Mouse (Mus musculus): ENCODE measurements around the gene Ice1. TPM values are rescaled to one million over a fixed set of nuclear protein-coding genes. Genes with fewer than 3 reads are reported as not detected.

Ice1 gene
- polyA plus RNA-seq, 1 experiment from 2014 or later, result 19.5 TPM

GRCm38 (mm10) chr13:70574216-70574615 lies 63.2 kb downstream of the Ice1 start:
- Histone ChIP-seq H3K4me3 (ENCODE audit: control insufficient read depth in 1 of 2, insufficient read depth in 1 of 2, low read depth in 1 of 2, low read length in 2 of 2) (no peak overlapping the region), H3K27me3 (ENCODE audit: control insufficient read depth, insufficient read depth, low read length) (no peaks in the 10 kb centered on the region), H3K27ac (replicated peaks in 1 of 2; ENCODE audit: control insufficient read depth in 1 of 2, insufficient read depth in 1 of 2, low read depth in 2 of 2, low read length in 2 of 2) (no peak overlapping the region), H3K9me3 (ENCODE audit: control insufficient read depth, low read length) (no peaks in the 10 kb centered on the region), H3K9ac (ENCODE audit: low read length) (no peak overlapping the region), H3K4me1 (ENCODE audit: control insufficient read depth in 2 of 2, insufficient read depth in 2 of 2, low read length in 2 of 2) (no peaks in the 10 kb centered on the region), H3K36me3 (ENCODE audit: control insufficient read depth, insufficient read depth, low read length) (no peaks in the 10 kb centered on the region), H3K4me2 (ENCODE audit: low read length) (no peak overlapping the region)
- no peak for ATAC-seq (ENCODE audit: insufficient number of reproducible peaks, insufficient read depth, low FRiP score, low read depth)
- 80% methylated on average over 1 of the region's 1 CpGs for WGBS

GRCm38 (mm10) chr13:70567889-70568288 lies 69.5 kb downstream of the Ice1 start:
- Histone ChIP-seq H3K27me3 (ENCODE audit: control insufficient read depth, insufficient read depth, low read length) (no peaks in the 10 kb centered on the region), H3K4me2 (ENCODE audit: low read length) (no peak overlapping the region), H3K27ac (replicated peaks in 1 of 2; ENCODE audit: control insufficient read depth in 1 of 2, insufficient read depth in 1 of 2, low read depth in 2 of 2, low read length in 2 of 2) (no peak overlapping the region), H3K9ac (ENCODE audit: low read length) (no peak overlapping the region), H3K9me3 (ENCODE audit: control insufficient read depth, low read length) (no peaks in the 10 kb centered on the region), H3K4me1 (ENCODE audit: control insufficient read depth in 2 of 2, insufficient read depth in 2 of 2, low read length in 2 of 2) (no peaks in the 10 kb centered on the region), H3K36me3 (ENCODE audit: control insufficient read depth, insufficient read depth, low read length) (no peaks in the 10 kb centered on the region), H3K4me3 (ENCODE audit: control insufficient read depth in 1 of 2, insufficient read depth in 1 of 2, low read depth in 1 of 2, low read length in 2 of 2) (no peak overlapping the region)
- 67% methylated on average over 2 of the region's 2 CpGs for WGBS
- ATAC-seq (ENCODE audit: insufficient number of reproducible peaks, insufficient read depth, low FRiP score, low read depth), result no peak

GRCm38 (mm10) chr13:70553456-70553855 lies 84.0 kb downstream of the Ice1 start:
- no peak for ATAC-seq (ENCODE audit: insufficient number of reproducible peaks, insufficient read depth, low FRiP score, low read depth)
- 71% methylated on average over 5 of the region's 5 CpGs for WGBS
- Histone ChIP-seq H3K9ac (ENCODE audit: low read length) (no peak overlapping the region), H3K9me3 (ENCODE audit: control insufficient read depth, low read length) (no peaks in the 10 kb centered on the region), H3K4me1 (ENCODE audit: control insufficient read depth in 2 of 2, insufficient read depth in 2 of 2, low read length in 2 of 2) (no peaks in the 10 kb centered on the region), H3K4me2 (ENCODE audit: low read length) (no peak overlapping the region), H3K27ac (replicated peaks in 1 of 2; ENCODE audit: control insufficient read depth in 1 of 2, insufficient read depth in 1 of 2, low read depth in 2 of 2, low read length in 2 of 2) (no peak overlapping the region), H3K36me3 (ENCODE audit: control insufficient read depth, insufficient read depth, low read length) (no peaks in the 10 kb centered on the region), H3K27me3 (ENCODE audit: control insufficient read depth, insufficient read depth, low read length) (no peaks in the 10 kb centered on the region), H3K4me3 (ENCODE audit: control insufficient read depth in 1 of 2, insufficient read depth in 1 of 2, low read depth in 1 of 2, low read length in 2 of 2) (no peak overlapping the region)

GRCm38 (mm10) chr13:70547457-70547856 lies 90.0 kb downstream of the Ice1 start:
- Histone ChIP-seq H3K4me1 (ENCODE audit: control insufficient read depth in 2 of 2, insufficient read depth in 2 of 2, low read length in 2 of 2) (0 out of 4 replicates have a peak, but pooled peaks cover 0 to 2% of the 10 kb centered on the region in 2 experiments), H3K9me3 (ENCODE audit: control insufficient read depth, low read length) (no peaks in the 10 kb centered on the region), H3K9ac (ENCODE audit: low read length) (no peak overlapping the region), H3K27me3 (ENCODE audit: control insufficient read depth, insufficient read depth, low read length) (no peaks in the 10 kb centered on the region), H3K27ac (replicated peaks in 1 of 2; ENCODE audit: control insufficient read depth in 1 of 2, insufficient read depth in 1 of 2, low read depth in 2 of 2, low read length in 2 of 2) (no peak overlapping the region), H3K4me3 (ENCODE audit: control insufficient read depth in 1 of 2, insufficient read depth in 1 of 2, low read depth in 1 of 2, low read length in 2 of 2) (no peak overlapping the region), H3K36me3 (ENCODE audit: control insufficient read depth, insufficient read depth, low read length) (no peaks in the 10 kb centered on the region), H3K4me2 (ENCODE audit: low read length) (no peak overlapping the region)
- WGBS, result 31% methylated on average over 3 of the region's 3 CpGs
- no peak for ATAC-seq (ENCODE audit: insufficient number of reproducible peaks, insufficient read depth, low FRiP score, low read depth)

GRCm38 (mm10) chr13:70545261-70545660 lies 92.2 kb downstream of the Ice1 start:
- Histone ChIP-seq H3K4me1 (ENCODE audit: control insufficient read depth in 2 of 2, insufficient read depth in 2 of 2, low read length in 2 of 2) (0 out of 4 replicates have a peak, but pooled peaks cover 0 to 2% of the 10 kb centered on the region in 2 experiments), H3K27me3 (ENCODE audit: control insufficient read depth, insufficient read depth, low read length) (no peaks in the 10 kb centered on the region), H3K9me3 (ENCODE audit: control insufficient read depth, low read length) (no peaks in the 10 kb centered on the region), H3K9ac (ENCODE audit: low read length) (no peak overlapping the region), H3K36me3 (ENCODE audit: control insufficient read depth, insufficient read depth, low read length) (no peaks in the 10 kb centered on the region), H3K4me3 (ENCODE audit: control insufficient read depth in 1 of 2, insufficient read depth in 1 of 2, low read depth in 1 of 2, low read length in 2 of 2) (no peak overlapping the region), H3K4me2 (ENCODE audit: low read length) (no peak overlapping the region), H3K27ac (replicated peaks in 1 of 2; ENCODE audit: control insufficient read depth in 1 of 2, insufficient read depth in 1 of 2, low read depth in 2 of 2, low read length in 2 of 2) (no peak overlapping the region)
- WGBS, result 14% methylated on average over 1 of the region's 1 CpGs
- no peak for ATAC-seq (ENCODE audit: insufficient number of reproducible peaks, insufficient read depth, low FRiP score, low read depth)

- Histone ChIP-seq H3K27me3 (ENCODE audit: control insufficient read depth, insufficient read depth, low read length) (no peaks in the 10 kb centered on the region), H3K36me3 (ENCODE audit: control insufficient read depth, insufficient read depth, low read length) (no peaks in the 10 kb centered on the region), H3K4me2 (ENCODE audit: low read length) (no peak overlapping the region), H3K9ac (ENCODE audit: low read length) (no peak overlapping the region), H3K4me3 (ENCODE audit: control insufficient read depth in 1 of 2, insufficient read depth in 1 of 2, low read depth in 1 of 2, low read length in 2 of 2) (no peak overlapping the region), H3K27ac (replicated peaks in 1 of 2; ENCODE audit: control insufficient read depth in 1 of 2, insufficient read depth in 1 of 2, low read depth in 2 of 2, low read length in 2 of 2) (no peak overlapping the region), H3K4me1 (ENCODE audit: control insufficient read depth in 2 of 2, insufficient read depth in 2 of 2, low read length in 2 of 2) (no peaks in the 10 kb centered on the region), H3K9me3 (ENCODE audit: control insufficient read depth, low read length) (no peaks in the 10 kb centered on the region)
- ATAC-seq (ENCODE audit: insufficient number of reproducible peaks, insufficient read depth, low FRiP score, low read depth), result no peak
- 77% methylated on average over 1 of the region's 1 CpGs for WGBS
Measured at GRCm38 (mm10) chr13:70539842-70540241, 97.6 kb downstream of the Ice1 start.

GRCm38 (mm10) chr13:70533412-70533811 lies 104.0 kb downstream of the Ice1 start:
- H3K27me3 ChIP-seq (ENCODE audit: control insufficient read depth, insufficient read depth, low read length), result no peaks in the 10 kb centered on the region
- 84% methylated on average over 5 of the region's 5 CpGs for WGBS
- no peaks in the 10 kb centered on the region for H3K9me3 ChIP-seq (ENCODE audit: control insufficient read depth, low read length)
- H3K36me3 ChIP-seq (ENCODE audit: control insufficient read depth, insufficient read depth, low read length), result no peaks in the 10 kb centered on the region
- no peak overlapping the region for H3K27ac ChIP-seq (replicated peaks in 1 of 2; ENCODE audit: control insufficient read depth in 1 of 2, insufficient read depth in 1 of 2, low read depth in 2 of 2, low read length in 2 of 2)
- no peak overlapping the region for H3K9ac ChIP-seq (ENCODE audit: low read length)
- no peak overlapping the region for H3K4me3 ChIP-seq (ENCODE audit: control insufficient read depth in 1 of 2, insufficient read depth in 1 of 2, low read depth in 1 of 2, low read length in 2 of 2)
- no peak for ATAC-seq (ENCODE audit: insufficient number of reproducible peaks, insufficient read depth, low FRiP score, low read depth)
- H3K4me2 ChIP-seq (ENCODE audit: low read length), result no peak overlapping the region
- no peaks in the 10 kb centered on the region for H3K4me1 ChIP-seq (ENCODE audit: control insufficient read depth in 2 of 2, insufficient read depth in 2 of 2, low read length in 2 of 2)

GRCm38 (mm10) chr13:70532719-70533118 lies 104.7 kb downstream of the Ice1 start:
- H3K27me3 ChIP-seq (ENCODE audit: control insufficient read depth, insufficient read depth, low read length), result no peaks in the 10 kb centered on the region
- WGBS, result 84% methylated on average over 10 of the region's 10 CpGs
- H3K4me2 ChIP-seq (ENCODE audit: low read length), result no peak overlapping the region
- no peak overlapping the region for H3K4me3 ChIP-seq (ENCODE audit: control insufficient read depth in 1 of 2, insufficient read depth in 1 of 2, low read depth in 1 of 2, low read length in 2 of 2)
- no peaks in the 10 kb centered on the region for H3K9me3 ChIP-seq (ENCODE audit: control insufficient read depth, low read length)
- no peaks in the 10 kb centered on the region for H3K36me3 ChIP-seq (ENCODE audit: control insufficient read depth, insufficient read depth, low read length)
- H3K27ac ChIP-seq (replicated peaks in 1 of 2; ENCODE audit: control insufficient read depth in 1 of 2, insufficient read depth in 1 of 2, low read depth in 2 of 2, low read length in 2 of 2), result no peak overlapping the region
- no peak overlapping the region for H3K9ac ChIP-seq (ENCODE audit: low read length)
- ATAC-seq (ENCODE audit: insufficient number of reproducible peaks, insufficient read depth, low FRiP score, low read depth), result no peak
- no peaks in the 10 kb centered on the region for H3K4me1 ChIP-seq (ENCODE audit: control insufficient read depth in 2 of 2, insufficient read depth in 2 of 2, low read length in 2 of 2)
